Mouse (Mus musculus) myocyte (in vitro differentiated cells): Measurements from ENCODE around the gene Ddx18. TPM values are rescaled to one million over a fixed set of nuclear protein-coding genes. Genes with fewer than 3 reads are reported as not detected.

Experiments used
- H3K27me3 ChIP-seq: one replicate; pipeline ENCODE4 v1.6.1; 2011; ENCODE audit not compliant: control insufficient read depth, insufficient read depth, insufficient read length
- H3K36me3 ChIP-seq: one replicate; pipeline ENCODE4 v1.6.1; 2011; ENCODE audit not compliant: control insufficient read depth, insufficient read depth
- H3K4me2 ChIP-seq: one replicate; pipeline ENCODE4 v1.6.1; 2011; ENCODE audit warnings: low read depth, control low read depth
- H3K4me3 ChIP-seq: one replicate; pipeline ENCODE4 v1.5.1; 2011; ENCODE audit warnings: mild to moderate bottlenecking, control low read depth, moderate library complexity
- H3K79me2 ChIP-seq: one replicate; pipeline ENCODE4 v1.6.1; 2011; ENCODE audit not compliant: control insufficient read depth, insufficient read depth
- H3ac ChIP-seq: one replicate; pipeline ENCODE4 v1.6.1; 2011; ENCODE audit not compliant: control insufficient read depth, insufficient read length
- CEBPB ChIP-seq: IDR thresholded peaks from 2 replicates; pipeline ENCODE4 v1.6.1; 2011; ENCODE audit warnings: mild to moderate bottlenecking, moderate library complexity; ENCODE audit not compliant: poor library complexity, insufficient read depth, severe bottlenecking
- E2F4 ChIP-seq: IDR thresholded peaks from one replicate; pipeline ENCODE4 v1.6.1; 2011; ENCODE audit warnings: mild to moderate bottlenecking, control low read depth, moderate library complexity; ENCODE audit not compliant: insufficient read depth
- MAX ChIP-seq: IDR thresholded peaks from one replicate; pipeline ENCODE4 v1.6.1; 2011; ENCODE audit warnings: low read depth, mild to moderate bottlenecking, control low read depth
- MYOD1 ChIP-seq, 3 experiments: IDR thresholded peaks; one replicate each; pipeline ENCODE4 v1.6.1; 2011; ENCODE audit warnings: control low read depth in 2 of 3, low read depth in 2 of 3, mild to moderate bottlenecking in 2 of 3, moderate library complexity in 1 of 3; ENCODE audit not compliant: insufficient read length in 2 of 3, control insufficient read depth in 1 of 3
- MYOG ChIP-seq, 3 experiments: IDR thresholded peaks; one replicate each; pipeline ENCODE4 v1.6.1; 2011; ENCODE audit warnings: control low read depth in 2 of 3, low read depth in 2 of 3, mild to moderate bottlenecking in 2 of 3; ENCODE audit not compliant: insufficient read length in 2 of 3, control insufficient read depth in 1 of 3, insufficient read depth in 1 of 3
- POLR2A ChIP-seq: IDR thresholded peaks from one replicate; pipeline ENCODE4 v1.6.1; 2011; ENCODE audit warnings: low read depth, mild to moderate bottlenecking, control low read depth, moderate library complexity; ENCODE audit not compliant: insufficient read length
- POLR2AphosphoS2 ChIP-seq: IDR thresholded peaks from one replicate; pipeline ENCODE4 v1.6.1; 2011; ENCODE audit warnings: low read depth, control low read depth; ENCODE audit not compliant: insufficient read length
- REST ChIP-seq: IDR thresholded peaks from one replicate; pipeline ENCODE4 v1.6.1; 2011; ENCODE audit warnings: mild to moderate bottlenecking, control low read depth, moderate library complexity; ENCODE audit not compliant: insufficient read depth, insufficient read length
- SRF ChIP-seq: IDR thresholded peaks from one replicate; pipeline ENCODE4 v1.6.1; 2011; ENCODE audit warnings: low read depth; ENCODE audit not compliant: control insufficient read depth, insufficient read length
- TCF12 ChIP-seq: IDR thresholded peaks from one replicate; pipeline ENCODE4 v1.6.1; 2011; ENCODE audit warnings: mild to moderate bottlenecking, control low read depth; ENCODE audit not compliant: poor library complexity, insufficient read depth, severe bottlenecking
- TCF3 ChIP-seq: IDR thresholded peaks from one replicate; pipeline ENCODE4 v1.6.1; 2011; ENCODE audit warnings: low read depth, control low read depth; ENCODE audit not compliant: insufficient read length
- USF1 ChIP-seq: IDR thresholded peaks from one replicate; pipeline ENCODE4 v1.6.1; 2011; ENCODE audit warnings: low read depth, mild to moderate bottlenecking, control low read depth, moderate library complexity
- polyA plus RNA-seq: library from polyadenylated mRNA; unstranded; fragments of >200 nt; fragmentation: generic; extraction: Trizol; gene quantifications from one replicate; pipeline ENCODE4 v1.2.1, GENCODE M21; 2012; ENCODE audit warnings: missing spikeins

Ddx18 gene
- polyA plus RNA-seq, 1 experiment: 31.3 TPM

GRCm38 (mm10) chr1:121598421-121598820 lies 30.6 kb upstream of the Ddx18 start:
- no peaks in the 10 kb centered on the region for H3K36me3 ChIP-seq
- TF ChIP-seq TCF12 (no peak), E2F4 (no peak), SRF (no peak), POLR2AphosphoS2 (no peak), REST (no peak), TCF3 (no peak), USF1 (no peak), MYOG (IDR thresholded peaks at IDR 0.05; ENCODE audit: control insufficient read depth in 1 of 3, insufficient read depth in 1 of 3, insufficient read length in 2 of 3, low read depth in 2 of 3) (no peak), MAX (no peak), MYOD1 (IDR thresholded peaks at IDR 0.05; ENCODE audit: control insufficient read depth in 1 of 3, insufficient read length in 2 of 3, low read depth in 2 of 3) (no peak), CEBPB (no peak), POLR2A (no peak)
- no peak overlapping the region for H3K4me3 ChIP-seq
- no peaks in the 10 kb centered on the region for H3K27me3 ChIP-seq
- H3ac ChIP-seq: no peak overlapping the region
- no peaks in the 10 kb centered on the region for H3K79me2 ChIP-seq
- H3K4me2 ChIP-seq: no peak overlapping the region

- Histone ChIP-seq H3K36me3 (no peaks in the 10 kb centered on the region), H3ac (no peak overlapping the region), H3K27me3 (no peaks in the 10 kb centered on the region), H3K79me2 (no peaks in the 10 kb centered on the region), H3K4me3 (no peak overlapping the region), H3K4me2 (no peak overlapping the region)
- no peak for TF ChIP-seq POLR2AphosphoS2
- no peak for TF ChIP-seq E2F4
- TF ChIP-seq TCF3: no peak
- TF ChIP-seq CEBPB: no peak
- TF ChIP-seq USF1: no peak
- no peak for TF ChIP-seq MAX
- no peak for TF ChIP-seq MYOD1 (IDR thresholded peaks at IDR 0.05; ENCODE audit: control insufficient read depth in 1 of 3, insufficient read length in 2 of 3, low read depth in 2 of 3)
- no peak for TF ChIP-seq TCF12
- TF ChIP-seq REST: no peak
- TF ChIP-seq MYOG (IDR thresholded peaks at IDR 0.05; ENCODE audit: control insufficient read depth in 1 of 3, insufficient read depth in 1 of 3, insufficient read length in 2 of 3, low read depth in 2 of 3): no peak
- TF ChIP-seq SRF: no peak
- TF ChIP-seq POLR2A: no peak
Observed at GRCm38 (mm10) chr1:121596951-121597625, 29.3 kb upstream of the Ddx18 start.

GRCm38 (mm10) chr1:121584838-121585237 lies 17.0 kb upstream of the Ddx18 start:
- Histone ChIP-seq H3ac (no peak overlapping the region), H3K4me2 (no peak overlapping the region), H3K27me3 (no peaks in the 10 kb centered on the region), H3K36me3 (no peaks in the 10 kb centered on the region), H3K79me2 (no peaks in the 10 kb centered on the region), H3K4me3 (no peak overlapping the region)
- TF ChIP-seq MYOD1 (IDR thresholded peaks at IDR 0.05; ENCODE audit: control insufficient read depth in 1 of 3, insufficient read length in 2 of 3, low read depth in 2 of 3) (no peak), POLR2A (no peak), POLR2AphosphoS2 (no peak), SRF (no peak), MYOG (IDR thresholded peaks at IDR 0.05; ENCODE audit: control insufficient read depth in 1 of 3, insufficient read depth in 1 of 3, insufficient read length in 2 of 3, low read depth in 2 of 3) (no peak), CEBPB (no peak), MAX (no peak), TCF12 (no peak), TCF3 (no peak), REST (no peak), E2F4 (no peak), USF1 (no peak)

- TF ChIP-seq REST (no peak), CEBPB (no peak), E2F4 (no peak), TCF12 (no peak), POLR2A (no peak)
- no peaks in the 10 kb centered on the region for H3K36me3 ChIP-seq
- H3K79me2 ChIP-seq: no peaks in the 10 kb centered on the region
Observed at GRCm38 (mm10) chr1:121581133-121581855, 13.5 kb upstream of the Ddx18 start.

More at GRCm38 (mm10) chr1:121581133-121581855, 13.5 kb upstream of the Ddx18 start:
- H3K4me3 ChIP-seq: no peak overlapping the region
- no peak overlapping the region for H3K4me2 ChIP-seq
- H3ac ChIP-seq: no peak overlapping the region
- H3K27me3 ChIP-seq: no peaks in the 10 kb centered on the region
